Mouse (Mus musculus): ENCODE measurements at regions not wholly inside any gene's neighbourhood (a gene's known extent, or its start where the extent isn't known, plus 50 kb on each side); places are given as distances from the start of the nearest gene placed in this dataset.

- no peak for DNase-seq (ENCODE audit: low spot score)
- Histone ChIP-seq H3K9ac (ENCODE audit: low read length) (no peak overlapping the region), H3K9me3 (ENCODE audit: control insufficient read depth, low read length) (no peaks in the 10 kb centered on the region), H3K27ac (replicated peaks; ENCODE audit: low read depth, low read length) (no peak overlapping the region), H3K36me3 (ENCODE audit: control insufficient read depth, insufficient read depth, low read length) (no peaks in the 10 kb centered on the region), H3K4me1 (ENCODE audit: control insufficient read depth, insufficient read depth, low read length) (no peaks in the 10 kb centered on the region), H3K4me3 (ENCODE audit: low read depth, low read length) (no peak overlapping the region), H3K27me3 (ENCODE audit: control insufficient read depth, insufficient read depth, low read length) (no peaks in the 10 kb centered on the region), H3K4me2 (ENCODE audit: low read depth, severe bottlenecking) (no peak overlapping the region)
- no peak for ATAC-seq (ENCODE audit: insufficient number of reproducible peaks, low FRiP score, low TSS enrichment, low read depth)
- WGBS = 77% methylated on average over 2 of the region's 2 CpGs
Observed at GRCm38 (mm10) chr1:137692525-137692924, 483.0 kb downstream of the Ptprc start.

DNA sequence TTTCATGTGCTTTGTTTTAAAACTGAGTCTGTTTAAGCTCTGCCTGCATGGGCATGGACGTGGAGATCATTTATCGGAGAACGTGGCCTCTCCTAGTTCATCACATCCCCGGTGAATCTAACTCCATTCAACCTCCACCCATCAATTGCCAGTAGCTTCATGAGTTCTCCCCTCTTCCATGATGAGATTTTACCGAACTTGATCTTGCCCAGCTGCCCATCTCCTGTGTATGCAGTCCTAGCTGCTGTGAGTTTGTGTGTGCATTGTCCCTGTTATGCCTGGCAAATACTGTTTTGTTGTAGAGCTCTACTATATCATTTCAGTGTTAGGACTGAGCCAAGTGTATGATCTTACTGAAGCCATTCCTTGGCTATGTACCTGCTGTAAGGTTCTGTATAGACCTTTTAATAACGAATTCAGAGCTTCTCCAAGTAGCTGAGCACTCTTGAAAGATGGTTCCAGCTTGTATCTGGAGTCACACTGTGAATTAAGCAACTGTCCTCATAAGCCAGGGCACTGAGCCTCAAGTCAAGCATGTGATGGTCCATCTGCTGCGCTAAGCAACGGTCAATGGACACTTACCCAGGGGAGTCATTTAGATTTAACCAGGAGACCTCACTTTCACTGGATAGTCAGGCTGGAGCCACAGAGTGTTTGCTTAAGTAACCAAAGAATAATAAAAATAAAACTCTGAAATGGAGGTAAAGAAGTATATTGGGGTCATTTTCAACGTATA is 484.5 kb downstream of the Ptprc start:
- H3K27me3 ChIP-seq (ENCODE audit: control insufficient read depth, insufficient read depth, low read length) = no peaks in the 10 kb centered on the region
- WGBS = 93% methylated on average over 9 of the region's 9 CpGs
- DNase-seq (ENCODE audit: low spot score) (no peak), ATAC-seq (ENCODE audit: insufficient number of reproducible peaks, low FRiP score, low TSS enrichment, low read depth) (no peak)
- H3K9ac ChIP-seq (ENCODE audit: low read length) = no peak overlapping the region
- H3K36me3 ChIP-seq (ENCODE audit: control insufficient read depth, insufficient read depth, low read length) = no peaks in the 10 kb centered on the region
- no peak overlapping the region for H3K4me3 ChIP-seq (ENCODE audit: low read depth, low read length)
- no peaks in the 10 kb centered on the region for H3K9me3 ChIP-seq (ENCODE audit: control insufficient read depth, low read length)
- no peak overlapping the region for H3K4me2 ChIP-seq (ENCODE audit: low read depth, severe bottlenecking)
- H3K27ac ChIP-seq (replicated peaks; ENCODE audit: low read depth, low read length) = no peak overlapping the region
- no peaks in the 10 kb centered on the region for H3K4me1 ChIP-seq (ENCODE audit: control insufficient read depth, insufficient read depth, low read length)

DNA sequence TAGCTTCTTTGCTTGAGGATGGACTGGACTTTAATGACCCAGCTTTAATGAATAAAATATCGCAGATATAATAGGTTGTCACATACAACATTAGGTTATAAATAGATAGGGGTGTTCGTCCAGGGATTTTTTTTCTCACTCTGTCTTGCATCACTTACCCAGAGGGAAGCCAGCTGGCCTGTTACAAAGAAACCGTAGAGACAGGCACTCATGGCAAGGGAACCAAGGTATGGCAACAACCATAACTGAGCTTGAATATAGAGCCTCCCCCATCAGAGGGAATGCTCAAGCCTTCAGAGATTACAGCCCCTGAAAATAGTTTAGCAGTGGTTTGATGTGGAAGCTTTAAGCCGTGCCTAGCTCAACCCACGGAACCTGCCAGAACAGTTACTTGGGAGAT is 504.9 kb downstream of the Ptprc start:
- H3K9me3 ChIP-seq (ENCODE audit: control insufficient read depth, low read length) = no peaks in the 10 kb centered on the region
- ATAC-seq (ENCODE audit: insufficient number of reproducible peaks, low FRiP score, low TSS enrichment, low read depth) (no peak), DNase-seq (ENCODE audit: low spot score) (no peak)
- H3K27ac ChIP-seq (replicated peaks; ENCODE audit: low read depth, low read length) = peak overlapping the region; percentile 42; the same call in 1 of the 2 replicates
- H3K4me3 ChIP-seq (ENCODE audit: low read depth, low read length) = no peak overlapping the region
- 83% methylated on average over 5 of the region's 5 CpGs for WGBS
- no peaks in the 10 kb centered on the region for H3K36me3 ChIP-seq (ENCODE audit: control insufficient read depth, insufficient read depth, low read length)
- no peak overlapping the region for H3K4me2 ChIP-seq (ENCODE audit: low read depth, severe bottlenecking)
- H3K27me3 ChIP-seq (ENCODE audit: control insufficient read depth, insufficient read depth, low read length) = no peaks in the 10 kb centered on the region
- no peak overlapping the region for H3K9ac ChIP-seq (ENCODE audit: low read length)
- H3K4me1 ChIP-seq (ENCODE audit: control insufficient read depth, insufficient read depth, low read length) = 0 out of 2 replicates have a peak, but pooled peaks cover 3% of the 10 kb centered on the region

- no peak overlapping the region for H3K9ac ChIP-seq (ENCODE audit: low read length)
- no peaks in the 10 kb centered on the region for H3K27me3 ChIP-seq (ENCODE audit: control insufficient read depth, insufficient read depth, low read length)
- no peak overlapping the region for H3K27ac ChIP-seq (replicated peaks; ENCODE audit: low read depth, low read length)
- ATAC-seq (ENCODE audit: insufficient number of reproducible peaks, low FRiP score, low TSS enrichment, low read depth) (no peak), DNase-seq (ENCODE audit: low spot score) (no peak)
- 84% methylated on average over 3 of the region's 3 CpGs for WGBS
- H3K4me2 ChIP-seq (ENCODE audit: low read depth, severe bottlenecking) = no peak overlapping the region
- no peak overlapping the region for H3K4me3 ChIP-seq (ENCODE audit: low read depth, low read length)
- H3K36me3 ChIP-seq (ENCODE audit: control insufficient read depth, insufficient read depth, low read length) = no peaks in the 10 kb centered on the region
- H3K4me1 ChIP-seq (ENCODE audit: control insufficient read depth, insufficient read depth, low read length) = 0 out of 2 replicates have a peak, but pooled peaks cover 3% of the 10 kb centered on the region
- H3K9me3 ChIP-seq (ENCODE audit: control insufficient read depth, low read length) = no peaks in the 10 kb centered on the region
Observed at GRCm38 (mm10) chr1:137669849-137670248, 505.7 kb downstream of the Ptprc start.

- Histone ChIP-seq H3K9me3 (ENCODE audit: control insufficient read depth, low read length) (no peaks in the 10 kb centered on the region), H3K36me3 (ENCODE audit: control insufficient read depth, insufficient read depth, low read length) (no peaks in the 10 kb centered on the region)
- no peak for ATAC-seq (ENCODE audit: insufficient number of reproducible peaks, low FRiP score, low TSS enrichment, low read depth)
Observed at GRCm38 (mm10) chr1:137658141-137658540, 517.4 kb downstream of the Ptprc start.

DNA sequence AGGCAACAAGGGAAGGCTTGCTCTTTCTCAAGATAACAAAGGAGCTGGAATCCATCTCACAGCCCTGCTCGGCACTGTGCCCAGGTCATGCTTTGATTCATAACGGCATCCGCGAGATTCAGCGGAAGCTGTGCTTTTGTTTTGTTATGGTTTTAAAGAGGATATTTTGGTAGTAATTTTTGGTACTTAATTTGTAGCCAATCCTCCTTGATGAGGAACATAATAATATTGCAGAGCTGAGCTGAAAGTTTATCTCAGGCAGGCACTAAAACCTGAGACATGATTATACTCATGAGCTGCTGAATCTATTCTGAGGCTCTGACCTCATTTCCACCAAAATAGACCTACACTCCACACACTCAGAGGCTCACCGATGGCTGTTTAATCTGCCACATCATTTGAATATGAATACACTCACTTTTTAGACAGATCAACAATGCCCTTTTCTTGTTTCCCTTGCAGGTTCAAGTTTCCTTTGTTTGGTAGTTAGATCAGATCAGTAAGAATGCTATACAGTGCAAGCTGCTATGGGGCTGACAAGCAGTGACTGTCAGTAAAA is 518.5 kb downstream of the Ptprc start:
- ATAC-seq (ENCODE audit: insufficient number of reproducible peaks, low FRiP score, low TSS enrichment, low read depth) (no peak), DNase-seq (ENCODE audit: low spot score) (no peak)
- Histone ChIP-seq H3K9ac (ENCODE audit: low read length) (no peak overlapping the region), H3K36me3 (ENCODE audit: control insufficient read depth, insufficient read depth, low read length) (no peaks in the 10 kb centered on the region), H3K27me3 (ENCODE audit: control insufficient read depth, insufficient read depth, low read length) (no peaks in the 10 kb centered on the region), H3K9me3 (ENCODE audit: control insufficient read depth, low read length) (no peaks in the 10 kb centered on the region), H3K4me3 (ENCODE audit: low read depth, low read length) (no peak overlapping the region), H3K4me2 (ENCODE audit: low read depth, severe bottlenecking) (no peak overlapping the region), H3K27ac (replicated peaks; ENCODE audit: low read depth, low read length) (no peak overlapping the region), H3K4me1 (ENCODE audit: control insufficient read depth, insufficient read depth, low read length) (peaks cover 3% of the 10 kb centered on the region; the same call in 1 of the 2 replicates)
- 83% methylated on average over 6 of the region's 6 CpGs for WGBS

More at GRCm38 (mm10) chr1:137658141-137658540, 517.4 kb downstream of the Ptprc start:
- peaks cover 3% of the 10 kb centered on the region; the same call in 1 of the 2 replicates for H3K4me1 ChIP-seq (ENCODE audit: control insufficient read depth, insufficient read depth, low read length)
- no peak overlapping the region for H3K27ac ChIP-seq (replicated peaks; ENCODE audit: low read depth, low read length)
- no peak for DNase-seq (ENCODE audit: low spot score)
- no peak overlapping the region for H3K4me3 ChIP-seq (ENCODE audit: low read depth, low read length)
- H3K4me2 ChIP-seq (ENCODE audit: low read depth, severe bottlenecking) = no peak overlapping the region
- H3K27me3 ChIP-seq (ENCODE audit: control insufficient read depth, insufficient read depth, low read length) = no peaks in the 10 kb centered on the region
- 96% methylated on average over 1 of the region's 1 CpGs for whole genome bisulfite sequencing
- no peak overlapping the region for H3K9ac ChIP-seq (ENCODE audit: low read length)

DNA sequence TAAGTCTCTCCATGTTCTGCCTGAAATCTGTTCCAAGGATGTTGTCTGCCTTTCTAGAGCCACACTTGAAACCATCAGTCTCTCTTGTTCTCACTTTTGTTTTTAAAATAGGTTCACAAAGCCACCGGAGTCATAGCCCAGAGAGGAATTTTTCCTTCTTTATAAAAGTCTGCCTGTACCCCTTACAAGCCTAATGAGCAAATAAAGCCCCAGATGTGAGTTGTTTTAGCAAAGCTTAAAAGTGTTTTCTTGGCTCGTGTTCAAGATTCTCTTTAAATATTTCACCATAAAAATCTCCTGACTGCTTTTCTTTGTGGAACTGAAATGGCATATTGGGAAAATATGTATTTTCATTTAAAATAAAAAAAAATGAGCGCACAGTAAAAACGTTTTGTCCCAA is 521.3 kb downstream of the Ptprc start:
- H3K36me3 ChIP-seq (ENCODE audit: control insufficient read depth, insufficient read depth, low read length) = no peaks in the 10 kb centered on the region
- H3K4me3 ChIP-seq (ENCODE audit: low read depth, low read length) = no peak overlapping the region
- ATAC-seq (ENCODE audit: insufficient number of reproducible peaks, low FRiP score, low TSS enrichment, low read depth) (no peak), DNase-seq (ENCODE audit: low spot score) (no peak)
- peaks cover 10% of the 10 kb centered on the region for H3K4me1 ChIP-seq (ENCODE audit: control insufficient read depth, insufficient read depth, low read length)
- H3K9ac ChIP-seq (ENCODE audit: low read length) = no peak overlapping the region
- 33% methylated on average over 4 of the region's 4 CpGs for WGBS
- no peaks in the 10 kb centered on the region for H3K27me3 ChIP-seq (ENCODE audit: control insufficient read depth, insufficient read depth, low read length)
- H3K4me2 ChIP-seq (ENCODE audit: low read depth, severe bottlenecking) = no peak overlapping the region
- H3K27ac ChIP-seq (replicated peaks; ENCODE audit: low read depth, low read length) = no peak overlapping the region; the same call in 1 of the 2 replicates
- no peaks in the 10 kb centered on the region for H3K9me3 ChIP-seq (ENCODE audit: control insufficient read depth, low read length)

DNA sequence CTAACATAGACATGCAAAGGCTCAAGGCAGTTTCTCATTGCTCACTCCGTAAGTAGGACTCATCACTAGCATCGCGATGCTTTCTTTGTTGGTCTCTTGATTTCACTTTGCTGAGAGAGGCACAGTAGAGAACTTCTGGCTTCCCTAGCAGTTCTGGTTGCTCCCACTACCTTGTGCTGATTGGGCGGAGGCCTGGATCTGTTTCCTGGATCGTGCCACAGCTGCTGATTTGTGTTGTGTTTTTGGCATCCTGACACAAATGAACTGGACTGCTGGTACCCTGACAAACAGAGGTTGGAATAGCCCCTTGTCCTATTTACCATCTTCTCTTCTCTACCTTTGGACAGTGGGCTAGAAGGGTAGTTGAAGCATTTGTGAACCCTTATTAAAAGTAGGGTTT is 522.0 kb downstream of the Ptprc start:
- no peak overlapping the region for H3K4me3 ChIP-seq (ENCODE audit: low read depth, low read length)
- ATAC-seq (ENCODE audit: insufficient number of reproducible peaks, low FRiP score, low TSS enrichment, low read depth) (no peak), DNase-seq (ENCODE audit: low spot score) (peak; percentile 43)
- peaks cover 10% of the 10 kb centered on the region for H3K4me1 ChIP-seq (ENCODE audit: control insufficient read depth, insufficient read depth, low read length)
- H3K9me3 ChIP-seq (ENCODE audit: control insufficient read depth, low read length) = no peaks in the 10 kb centered on the region
- no peak overlapping the region; the same call in 1 of the 2 replicates for H3K27ac ChIP-seq (replicated peaks; ENCODE audit: low read depth, low read length)
- no peaks in the 10 kb centered on the region for H3K36me3 ChIP-seq (ENCODE audit: control insufficient read depth, insufficient read depth, low read length)
- no peak overlapping the region for H3K9ac ChIP-seq (ENCODE audit: low read length)
- H3K4me2 ChIP-seq (ENCODE audit: low read depth, severe bottlenecking) = no peak overlapping the region
- no peaks in the 10 kb centered on the region for H3K27me3 ChIP-seq (ENCODE audit: control insufficient read depth, insufficient read depth, low read length)
- WGBS = 62% methylated on average over 5 of the region's 5 CpGs
